In genomic region chr5:112565489-112565888, GRCm38 (mm10) we compare ENCODE assay signal across 22 mouse cellular contexts. TPM values are rescaled to one million over a fixed set of nuclear protein-coding genes. Genes with fewer than 3 reads are reported as not detected.
DNase-seq lines count a peak whose midpoint lies in the region; ATAC-seq and TF ChIP-seq lines count a peak whose summit lies in the region.
"Had no signal": no experiment of that assay in that cellular context is flagged by ENCODE, and none has a peak within 500 bp of the region (broad histone marks: within the 10 kb centered on the region; RNA-seq: fewer than 3 reads in every experiment).

No protein-coding gene starts in this region.

- no peaks in the 10 kb centered on the region for H3K9me3 ChIP-seq in forebrain, embryonic 14.5 days (replicated peaks; ENCODE audit: control insufficient read depth, low read length)
- no peaks in the 10 kb centered on the region for H3K9me3 ChIP-seq in forebrain, embryonic 12.5 days
- no peaks in the 10 kb centered on the region for H3K9me3 ChIP-seq in hindbrain, embryonic 10.5 days
- no peaks in the 10 kb centered on the region for H3K9me3 ChIP-seq in hindbrain, postnatal 0 days (ENCODE audit: low read length)
- no peaks in the 10 kb centered on the region for H3K9me3 ChIP-seq in kidney, embryonic 15.5 days (replicated peaks)
- H3K9me3 ChIP-seq in neural tube, embryonic 13.5 days: no peaks in the 10 kb centered on the region
- H3K9me3 ChIP-seq: embryonic facial prominence, embryonic 13.5 days; heart, embryonic 12.5 days; hindbrain, embryonic 15.5 days had no signal

- H3K27me3 ChIP-seq in forebrain, embryonic 14.5 days (replicated peaks; ENCODE audit: control insufficient read depth, insufficient read depth, low read length): no peaks in the 10 kb centered on the region
- peaks cover 5% of the 10 kb centered on the region for H3K27me3 ChIP-seq in forebrain, embryonic 12.5 days
- peaks cover 28% of the 10 kb centered on the region for H3K27me3 ChIP-seq in hindbrain, embryonic 10.5 days (ENCODE audit: insufficient read depth, poor library complexity, severe bottlenecking)
- no peaks in the 10 kb centered on the region for H3K27me3 ChIP-seq in hindbrain, postnatal 0 days (ENCODE audit: insufficient read depth, low read length)
- H3K27me3 ChIP-seq in kidney, embryonic 15.5 days: peaks cover 29% of the 10 kb centered on the region; the same call in 1 of the 2 replicates
- peaks cover 13% of the 10 kb centered on the region for H3K27me3 ChIP-seq in neural tube, embryonic 13.5 days
- H3K27me3 ChIP-seq: hindbrain, embryonic 15.5 days had no signal

- H3K9ac ChIP-seq in forebrain, embryonic 14.5 days (ENCODE audit: low read length): no peak overlapping the region
- H3K9ac ChIP-seq in forebrain, embryonic 12.5 days: no peak overlapping the region
- no peak overlapping the region for H3K9ac ChIP-seq in hindbrain, postnatal 0 days (replicated peaks; ENCODE audit: low read length)
- no peak overlapping the region for H3K9ac ChIP-seq in kidney, embryonic 15.5 days
- H3K9ac ChIP-seq in neural tube, embryonic 13.5 days: peak overlapping the region; percentile 13; the same call in 1 of the 2 replicates
- H3K9ac ChIP-seq: embryonic facial prominence, embryonic 13.5 days; heart, embryonic 12.5 days; hindbrain, embryonic 15.5 days had no signal

- TF ChIP-seq CTCF in hindbrain, postnatal 0 days (IDR thresholded peaks at IDR 0.05; ENCODE audit: low read depth): no peak

- peak; percentile 47; the same call in 1 of the 2 replicates for ATAC-seq in forebrain, embryonic 14.5 days
- ATAC-seq in forebrain, embryonic 12.5 days (ENCODE audit: low FRiP score): no peak
- no peak for ATAC-seq in hindbrain, postnatal 0 days
- ATAC-seq in kidney, embryonic 15.5 days (replicated peaks; ENCODE audit: low FRiP score): no peak
- no peak for ATAC-seq in neural tube, embryonic 13.5 days (ENCODE audit: low read depth)
- ATAC-seq: inflammation-experienced regulatory T-cells, adult 6 months; intestine, postnatal 0 days had no signal

- 56% methylated on average over 8 of the region's 8 CpGs for whole genome bisulfite sequencing in forebrain, embryonic 14.5 days
- WGBS in forebrain, embryonic 12.5 days: 55% methylated on average over 8 of the region's 8 CpGs
- 57% methylated on average over 8 of the region's 8 CpGs for WGBS in hindbrain, embryonic 10.5 days
- 48% methylated on average over 8 of the region's 8 CpGs for WGBS in hindbrain, postnatal 0 days
- WGBS in kidney, embryonic 15.5 days: 34% methylated on average over 8 of the region's 8 CpGs
- WGBS in neural tube, embryonic 13.5 days: 48% methylated on average over 8 of the region's 8 CpGs

- no peak overlapping the region for H3K4me3 ChIP-seq in forebrain, embryonic 14.5 days (ENCODE audit: low read depth, low read length)
- no peak overlapping the region for H3K4me3 ChIP-seq in forebrain, embryonic 12.5 days (replicated peaks)
- H3K4me3 ChIP-seq in hindbrain, embryonic 10.5 days: no peak overlapping the region
- no peak overlapping the region for H3K4me3 ChIP-seq in hindbrain, postnatal 0 days (ENCODE audit: low read length)
- H3K4me3 ChIP-seq in kidney, embryonic 15.5 days (replicated peaks): no peak overlapping the region
- no peak overlapping the region for H3K4me3 ChIP-seq in neural tube, embryonic 13.5 days
- H3K4me3 ChIP-seq: embryonic facial prominence, embryonic 13.5 days; gastrocnemius, adult 2 months; heart, embryonic 12.5 days; hindbrain, embryonic 15.5 days had no signal

- H3K27ac ChIP-seq in forebrain, embryonic 14.5 days (ENCODE audit: low read depth, low read length): no peak overlapping the region
- no peak overlapping the region for H3K27ac ChIP-seq in forebrain, embryonic 12.5 days
- 0 out of 2 replicates have a peak overlapping the region, but pooled peaks have one; percentile 40 for H3K27ac ChIP-seq in hindbrain, embryonic 10.5 days
- no peak overlapping the region for H3K27ac ChIP-seq in hindbrain, postnatal 0 days
- peak overlapping the region; percentile 64 for H3K27ac ChIP-seq in kidney, embryonic 15.5 days
- H3K27ac ChIP-seq in neural tube, embryonic 13.5 days (replicated peaks): peak overlapping the region; percentile 39; the same call in 1 of the 2 replicates
- H3K27ac ChIP-seq: embryonic facial prominence, embryonic 13.5 days; gastrocnemius, adult 2 months; hindbrain, embryonic 15.5 days had no signal

- peak; percentile 52 for DNase-seq in forebrain, embryonic 14.5 days (ENCODE audit: low spot score)
- no peak for DNase-seq in hindbrain, embryonic 10.5 days (ENCODE audit: low spot score)
- no peak for DNase-seq in hindbrain, postnatal 0 days (ENCODE audit: low spot score)
- no peak for DNase-seq in kidney, adult 18-20 months
- DNase-seq in neural tube, embryonic 10.5 days (ENCODE audit: extremely low spot score, low spot score): no peak
- DNase-seq: adrenal gland, postnatal 10 days; cerebellum, adult 11-12 months; cerebellum, adult 9-11 months; cerebellum, postnatal 36 days; gastrocnemius, adult 2 months; gastrocnemius, postnatal 25 days had no signal

- H3K4me2 ChIP-seq in forebrain, embryonic 14.5 days (ENCODE audit: low read length): no peak overlapping the region
- no peak overlapping the region for H3K4me2 ChIP-seq in forebrain, embryonic 12.5 days
- no peak overlapping the region for H3K4me2 ChIP-seq in hindbrain, postnatal 0 days (ENCODE audit: low read depth, low read length)
- H3K4me2 ChIP-seq in kidney, embryonic 15.5 days: peak overlapping the region; percentile 5; the same call in 1 of the 2 replicates
- H3K4me2 ChIP-seq in neural tube, embryonic 13.5 days: no peak overlapping the region
- H3K4me2 ChIP-seq: embryonic facial prominence, embryonic 13.5 days; heart, embryonic 12.5 days; hindbrain, embryonic 15.5 days had no signal

- H3K36me3 ChIP-seq in forebrain, embryonic 14.5 days (ENCODE audit: control insufficient read depth, insufficient read depth, low read length): no peaks in the 10 kb centered on the region
- H3K36me3 ChIP-seq in forebrain, embryonic 12.5 days (replicated peaks): no peaks in the 10 kb centered on the region
- no peaks in the 10 kb centered on the region for H3K36me3 ChIP-seq in hindbrain, embryonic 10.5 days
- H3K36me3 ChIP-seq in hindbrain, postnatal 0 days (ENCODE audit: insufficient read depth, low read length): peaks cover 5% of the 10 kb centered on the region; the same call in 1 of the 2 replicates
- H3K36me3 ChIP-seq in kidney, embryonic 15.5 days: no peaks in the 10 kb centered on the region
- H3K36me3 ChIP-seq in neural tube, embryonic 13.5 days: no peaks in the 10 kb centered on the region
- H3K36me3 ChIP-seq: embryonic facial prominence, embryonic 13.5 days; heart, embryonic 12.5 days; hindbrain, embryonic 15.5 days had no signal

- peaks cover 23% of the 10 kb centered on the region for H3K4me1 ChIP-seq in forebrain, embryonic 14.5 days (ENCODE audit: control insufficient read depth, insufficient read depth, low read length)
- peaks cover 42% of the 10 kb centered on the region for H3K4me1 ChIP-seq in forebrain, embryonic 12.5 days
- peaks cover 37% of the 10 kb centered on the region for H3K4me1 ChIP-seq in hindbrain, embryonic 10.5 days (replicated peaks)
- H3K4me1 ChIP-seq in hindbrain, postnatal 0 days (ENCODE audit: insufficient read depth, low read length): peaks cover 13% of the 10 kb centered on the region; the same call in 1 of the 2 replicates
- peaks cover 29% of the 10 kb centered on the region for H3K4me1 ChIP-seq in kidney, embryonic 15.5 days
- peaks cover 53% of the 10 kb centered on the region for H3K4me1 ChIP-seq in neural tube, embryonic 13.5 days (replicated peaks)
- H3K4me1 ChIP-seq: heart, embryonic 12.5 days had no signal

RNA-seq across cellular contexts. Expression of gene Sez6l, which starts 11.5 kb away (rescaled TPM):
- polyA plus RNA-seq in forebrain, embryonic 14.5 days (2014; fragmentation: Nextera tagmentation; extraction: Ambion mirVana): 22.1 and 27.9 TPM in 2 replicates
- polyA plus RNA-seq in forebrain, embryonic 12.5 days (2016; fragmentation: Nextera tagmentation; extraction: Ambion mirVana): 13.4 and 14.8 TPM in 2 replicates
- 1.4 and 6.0 TPM in 2 replicates for polyA plus RNA-seq in hindbrain, embryonic 10.5 days (2016; fragmentation: Nextera tagmentation; extraction: Ambion mirVana)
- 80.1 and 93.5 TPM in 2 replicates for total RNA-seq in hindbrain, postnatal 0 days (2014; rRNA removed)
- polyA plus RNA-seq in hindbrain, postnatal 0 days (2015; fragmentation: Nextera tagmentation; extraction: Ambion mirVana): 39.5 and 43.5 TPM in 2 replicates
- 0.41 and 0.82 TPM in 2 replicates for polyA plus RNA-seq in kidney, embryonic 15.5 days (2015; fragmentation: Nextera tagmentation; extraction: Ambion mirVana)
- polyA plus RNA-seq in neural tube, embryonic 13.5 days (2015; fragmentation: Nextera tagmentation; extraction: Ambion mirVana): 21.8 and 24.8 TPM in 2 replicates
- total RNA-seq: gastrocnemius, adult 2 months; gastrocnemius, postnatal 25 days; granulocyte monocyte progenitor cell, adult 5-6 weeks; MEL had no signal
- polyA plus RNA-seq: C2C12 had no signal

Comparison
In these comparisons a context has a peak if more than half of its experiments do, and no peak if none do; other contexts are left out.
1. H3K27ac ChIP-seq: peak in hindbrain, embryonic 10.5 days (single experiment), kidney, embryonic 15.5 days (single experiment) and neural tube, embryonic 13.5 days (single experiment); none in forebrain, embryonic 14.5 days (single experiment), forebrain, embryonic 12.5 days (single experiment) and hindbrain, postnatal 0 days (single experiment).